8 mouse cellular contexts compared by ENCODE assay signal in the genomic region with DNA sequence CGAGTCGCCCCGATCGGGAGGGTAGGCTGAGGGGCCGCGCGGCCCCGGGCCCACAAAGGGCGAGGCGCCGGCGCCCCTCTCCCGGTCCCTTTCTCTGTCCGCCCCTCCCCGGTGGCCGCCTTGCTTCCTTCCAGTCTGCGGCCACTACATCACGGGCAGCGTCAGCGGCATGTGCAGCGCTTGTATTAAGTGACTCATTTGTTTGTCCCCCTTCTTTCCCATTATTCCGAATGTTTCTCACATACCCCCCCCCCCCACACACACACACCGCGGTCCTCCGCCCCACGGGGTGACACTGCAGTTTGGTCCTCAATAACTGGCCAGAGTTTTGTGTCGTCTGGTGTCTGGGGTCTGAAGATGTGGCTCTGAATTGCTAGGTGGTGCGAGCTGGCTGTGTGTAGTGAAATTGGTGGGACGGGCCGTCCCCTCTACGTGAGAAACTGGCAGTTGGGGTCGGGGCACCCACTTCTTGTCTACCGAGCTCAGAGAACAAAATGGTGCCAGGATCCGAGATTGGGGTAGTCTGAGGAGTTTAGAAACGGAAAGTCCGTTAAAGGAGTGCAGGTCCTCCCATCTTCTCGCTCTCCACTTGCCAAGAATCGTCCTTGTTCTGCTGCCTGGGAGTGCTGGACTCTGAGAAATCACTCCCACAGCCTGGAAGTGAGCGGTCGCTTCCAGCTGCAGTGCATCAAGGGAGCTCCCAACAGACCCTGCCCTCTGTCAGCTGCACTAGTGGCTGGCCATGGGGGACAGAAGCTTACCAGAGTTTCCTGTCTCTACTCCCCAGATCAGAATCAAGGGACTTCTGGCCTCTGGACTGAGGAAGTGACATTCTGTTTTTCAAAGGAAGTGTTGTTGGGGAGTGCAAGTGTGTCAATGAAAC. TPM values are rescaled to one million over a fixed set of nuclear protein-coding genes. Genes with fewer than 3 reads are reported as not detected.
DNase-seq lines count a peak whose midpoint lies in the region; ATAC-seq and TF ChIP-seq lines count a peak whose summit lies in the region.

No protein-coding gene starts in this region.

- no peak for TF ChIP-seq CTCF in embryonic fibroblast, embryonic 13.5 days (IDR thresholded peaks at IDR 0.05; ENCODE audit: borderline replicate concordance, insufficient read depth, low read length)

- H3K4me3 ChIP-seq in embryonic fibroblast, embryonic 13.5 days (ENCODE audit: insufficient read depth, low read length), result peak overlapping the region; percentile 63
- peak overlapping the region; percentile 98 for H3K4me3 ChIP-seq in heart, embryonic 13.5 days
- peak overlapping the region; percentile 97 for H3K4me3 ChIP-seq in kidney, embryonic 15.5 days (replicated peaks)
- H3K4me3 ChIP-seq in liver, embryonic 16.5 days (ENCODE audit: low read depth, low read length), result peak overlapping the region; percentile 76

- peak overlapping the region; percentile 82 for H3K27ac ChIP-seq in embryonic fibroblast, embryonic 13.5 days (ENCODE audit: insufficient read depth, low read length)
- H3K27ac ChIP-seq in heart, embryonic 13.5 days (replicated peaks), result peak overlapping the region; percentile 95
- H3K27ac ChIP-seq in kidney, embryonic 15.5 days, result peak overlapping the region; percentile 96
- peak overlapping the region; percentile 79 for H3K27ac ChIP-seq in liver, embryonic 16.5 days (ENCODE audit: low read length)

- H3K36me3 ChIP-seq in heart, embryonic 13.5 days, result no peaks in the 10 kb centered on the region
- no peaks in the 10 kb centered on the region for H3K36me3 ChIP-seq in kidney, embryonic 15.5 days
- no peaks in the 10 kb centered on the region for H3K36me3 ChIP-seq in liver, embryonic 16.5 days (ENCODE audit: control insufficient read depth, insufficient read depth)

- H3K4me1 ChIP-seq in embryonic fibroblast, embryonic 13.5 days (ENCODE audit: control insufficient read depth, insufficient read depth, low read length), result no peaks in the 10 kb centered on the region
- H3K4me1 ChIP-seq in heart, embryonic 13.5 days, result peaks cover 28% of the 10 kb centered on the region
- peaks cover 54% of the 10 kb centered on the region for H3K4me1 ChIP-seq in kidney, embryonic 15.5 days
- peaks cover 21% of the 10 kb centered on the region for H3K4me1 ChIP-seq in liver, embryonic 16.5 days (ENCODE audit: control insufficient read depth, low read depth, low read length)

- H3K4me2 ChIP-seq in heart, embryonic 13.5 days, result peak overlapping the region; percentile 85
- peak overlapping the region; percentile 72 for H3K4me2 ChIP-seq in kidney, embryonic 15.5 days
- H3K4me2 ChIP-seq in liver, embryonic 16.5 days (ENCODE audit: low read depth, low read length), result peak overlapping the region; percentile 97

- DNase-seq in CD4-positive helper T cell, adult 2 months (ENCODE audit: low read depth, low spot score), result peak; percentile 39
- DNase-seq in adrenal gland, adult 8-10 months, result peak; percentile 49
- peak; percentile 62 for DNase-seq in neural tube, embryonic 10.5 days (ENCODE audit: extremely low spot score, low spot score)
- DNase-seq in testis, postnatal 10 days (ENCODE audit: low spot score), result peak; percentile 78

- no peaks in the 10 kb centered on the region for H3K27me3 ChIP-seq in heart, embryonic 13.5 days (replicated peaks)
- H3K27me3 ChIP-seq in kidney, embryonic 15.5 days, result no peaks in the 10 kb centered on the region
- no peaks in the 10 kb centered on the region for H3K27me3 ChIP-seq in liver, embryonic 16.5 days (ENCODE audit: control insufficient read depth, insufficient read depth, low read depth, low read length)

- peak; percentile 50; the same call in 1 of the 2 replicates for ATAC-seq in heart, embryonic 13.5 days (ENCODE audit: extremely low read depth, insufficient number of reproducible peaks, low FRiP score, low TSS enrichment)
- peak; percentile 82 for ATAC-seq in kidney, embryonic 15.5 days (replicated peaks; ENCODE audit: low FRiP score)
- peak; percentile 9 for ATAC-seq in liver, embryonic 16.5 days (ENCODE audit: low read depth)

- H3K9ac ChIP-seq in heart, embryonic 13.5 days, result peak overlapping the region; percentile 97
- H3K9ac ChIP-seq in kidney, embryonic 15.5 days, result peak overlapping the region; percentile 94
- peak overlapping the region; percentile 82 for H3K9ac ChIP-seq in liver, embryonic 16.5 days (ENCODE audit: low read depth, low read length)

- under 1% methylated on average over 39 of the region's 40 CpGs for WGBS in heart, embryonic 13.5 days
- WGBS in kidney, embryonic 15.5 days, result under 1% methylated on average over 40 of the region's 40 CpGs
- WGBS in liver, embryonic 16.5 days (ENCODE audit: insufficient replicate concordance), result under 1% methylated on average over 40 of the region's 40 CpGs

- no peaks in the 10 kb centered on the region for H3K9me3 ChIP-seq in heart, embryonic 13.5 days
- no peaks in the 10 kb centered on the region for H3K9me3 ChIP-seq in kidney, embryonic 15.5 days (replicated peaks)
- no peaks in the 10 kb centered on the region for H3K9me3 ChIP-seq in liver, embryonic 16.5 days (replicated peaks; ENCODE audit: control insufficient read depth, low read length)

- peak; percentile 75 for TF ChIP-seq POLR2A in embryonic fibroblast, embryonic 13.5 days (IDR thresholded peaks at IDR 0.05; ENCODE audit: low read depth, low read length)

RNA-seq across cellular contexts. Expression of a gene that starts 1.1 kb away (rescaled TPM):
- total RNA-seq in adrenal gland, adult 8-10 months (2022), result 10 to 100 TPM; 19.3 to 24.7 (median 20.9) TPM
- polyA plus RNA-seq in embryonic fibroblast, embryonic 13.5 days (2011; ENCODE audit: insufficient read length, low read depth, missing spikeins), result 11.5 and 13.3 TPM in 2 replicates
- 7.1 and 7.4 TPM in 2 replicates for polyA plus RNA-seq in heart, embryonic 13.5 days (2015; fragmentation: Nextera tagmentation; extraction: Ambion mirVana)
- 13.1 and 14.5 TPM in 2 replicates for polyA plus RNA-seq in kidney, embryonic 15.5 days (2015; fragmentation: Nextera tagmentation; extraction: Ambion mirVana)
- polyA plus RNA-seq in liver, embryonic 16.5 days (2015; fragmentation: Nextera tagmentation; extraction: Ambion mirVana), result 2.1 and 2.2 TPM in 2 replicates

Comparison
In these comparisons a context has a peak if more than half of its experiments do, and no peak if none do; other contexts are left out.
1. Peak in every context shown above with its lines: DNase-seq, ATAC-seq, H3K4me3 ChIP-seq and H3K27ac ChIP-seq.
2. ATAC-seq: peak in every context shown above with its lines; median percentile 82 in kidney, embryonic 15.5 days; 50 in heart, embryonic 13.5 days; 9 in liver, embryonic 16.5 days.